Mouse (Mus musculus) heart, adult 9 months (tissue): Measurements from ENCODE around the gene Lrrc9.

ENCODE experiments used
- DNase-seq, 2 experiments: peaks; one replicate each; pipeline ENCODE4 v3.0.0; 2022; ENCODE audit warnings: low spot score in 2 of 2

Lrrc9 gene

GRCm38 (mm10) chr12:72441839-72442576 lies at the start of gene Lrrc9:
Lrrc9 (plus strand) TSS chr12:72441866.
- peak; percentile 72 to 80 for DNase-seq

- no peak for DNase-seq
Observed at GRCm38 (mm10) chr12:72393046-72393805, 48.4 kb upstream of the Lrrc9 start.

- no peak for DNase-seq
Observed at GRCm38 (mm10) chr12:72405031-72405430, 36.6 kb upstream of the Lrrc9 start.

- no peak for DNase-seq
Observed at GRCm38 (mm10) chr12:72407146-72407545, 34.5 kb upstream of the Lrrc9 start.

- DNase-seq, result no peak
Observed at GRCm38 (mm10) chr12:72407721-72408110, 34.0 kb upstream of the Lrrc9 start.

- DNase-seq, result peak; percentile 51 to 53
Observed at GRCm38 (mm10) chr12:72408111-72408891, 33.4 kb upstream of the Lrrc9 start.

- DNase-seq, result no peak
Observed at GRCm38 (mm10) chr12:72408954-72409353, 32.7 kb upstream of the Lrrc9 start, which contains the start of gene Rtn1. Rtn1 (minus strand) TSS chr12:72409054.

GRCm38 (mm10) chr12:72417762-72418161 lies 23.9 kb upstream of the Lrrc9 start:
- DNase-seq, result no peak

- no peak for DNase-seq
Observed at GRCm38 (mm10) chr12:72422681-72423080, 19.0 kb upstream of the Lrrc9 start.

GRCm38 (mm10) chr12:72427722-72428126 lies 13.9 kb upstream of the Lrrc9 start:
- peak; percentile 30 to 45 for DNase-seq

GRCm38 (mm10) chr12:72432209-72432608 lies 9.5 kb upstream of the Lrrc9 start:
- no peak for DNase-seq

- peak in 1 of 2 experiments; percentile 34 for DNase-seq
Observed at GRCm38 (mm10) chr12:72433241-72433865, 8.3 kb upstream of the Lrrc9 start.

- no peak for DNase-seq
Observed at GRCm38 (mm10) chr12:72437676-72438341, 3.9 kb upstream of the Lrrc9 start.

- DNase-seq, result peak; percentile 45 to 73
Observed at GRCm38 (mm10) chr12:72438961-72439480, 2.6 kb upstream of the Lrrc9 start.

- DNase-seq, result no peak
Observed at GRCm38 (mm10) chr12:72453941-72454340, 12.3 kb downstream of the Lrrc9 start.

- DNase-seq, result no peak
Observed at GRCm38 (mm10) chr12:72461191-72461893, 19.7 kb downstream of the Lrrc9 start.

- DNase-seq, result peak; percentile 11 to 39
Observed at GRCm38 (mm10) chr12:72461894-72462530, 20.3 kb downstream of the Lrrc9 start.

GRCm38 (mm10) chr12:72465826-72466501 lies 24.3 kb downstream of the Lrrc9 start:
- no peak for DNase-seq

- no peak for DNase-seq
Observed at GRCm38 (mm10) chr12:72467269-72467668, 25.6 kb downstream of the Lrrc9 start.
